Mouse (Mus musculus) liver, embryonic 14.5 days (tissue): ENCODE data around the gene Tmed4. TPM values are rescaled to one million over a fixed set of nuclear protein-coding genes. Genes with fewer than 3 reads are reported as not detected.

Experiments
- ATAC-seq: fragments of 200-750 bp; cut with Nextera tagmentation; 2 replicates; pipeline ENCODE4 v1.8.0; 2017; ENCODE audit warnings: moderate number of reproducible peaks, mild to moderate bottlenecking, moderate library complexity; ENCODE audit not compliant: insufficient read depth
- DNase-seq, 3 experiments: peaks; one replicate each; pipeline ENCODE4 v3.0.0-alpha.2; 2012 to 2013; ENCODE audit warnings: low read depth in 3 of 3, low spot score in 3 of 3
- H3K27ac ChIP-seq: fragments of 300-500 bp; sonication (generic); 2 replicates; pipeline ENCODE4 v1.5.1; 2014; ENCODE audit warnings: moderate library complexity, mild to moderate bottlenecking, control low read depth, inconsistent platforms
- H3K27me3 ChIP-seq: fragments of 300-500 bp; sonication (generic); 2 replicates; pipeline ENCODE4 v1.6.1; 2014; ENCODE audit warnings: mild to moderate bottlenecking, low read length, moderate library complexity; ENCODE audit not compliant: control insufficient read depth, insufficient read depth
- H3K36me3 ChIP-seq: fragments of 300-500 bp; sonication (generic); replicated peaks from 2 replicates; pipeline ENCODE4 v1.6.1; 2014; ENCODE audit warnings: low read depth; ENCODE audit not compliant: control insufficient read depth, insufficient read depth
- H3K4me1 ChIP-seq, 2 experiments: fragments of 200-500 bp in 1 of 2; fragments of 300-500 bp in 1 of 2; sonication (generic) in 1 of 2; replicated peaks; 2 replicates each; pipeline ENCODE4 v1.6.1; 2012 to 2014; ENCODE audit warnings: antibody characterized with exemption in 1 of 2, inconsistent platforms in 1 of 2, low read length in 1 of 2; ENCODE audit not compliant: control insufficient read depth in 2 of 2, insufficient read depth in 2 of 2
- H3K4me2 ChIP-seq: fragments of 300-500 bp; sonication (generic); 2 replicates; pipeline ENCODE4 v1.6.1; 2014; ENCODE audit warnings: low read depth, mild to moderate bottlenecking, control low read depth, moderate library complexity
- H3K4me3 ChIP-seq, 2 experiments: fragments of 200-500 bp in 1 of 2; fragments of 300-500 bp in 1 of 2; sonication (generic) in 1 of 2; 2 replicates each; pipeline ENCODE4 v1.5.1; 2012 to 2014; ENCODE audit warnings: low read depth in 2 of 2, low read length in 2 of 2, mild to moderate bottlenecking in 2 of 2, control low read depth in 1 of 2, inconsistent platforms in 1 of 2, moderate library complexity in 1 of 2; ENCODE audit not compliant: insufficient read depth in 1 of 2
- H3K9ac ChIP-seq: fragments of 300-500 bp; sonication (generic); replicated peaks from 2 replicates; pipeline ENCODE4 v1.6.1; 2014; ENCODE audit warnings: mild to moderate bottlenecking, control low read depth, moderate library complexity
- H3K9me3 ChIP-seq: fragments of 300-500 bp; sonication (generic); 2 replicates; pipeline ENCODE4 v1.6.1; 2016; ENCODE audit warnings: low read length, mixed read lengths; ENCODE audit not compliant: control insufficient read depth
- CTCF ChIP-seq: IDR thresholded peaks from 2 replicates; pipeline ENCODE4 v1.5.1; 2016; ENCODE audit warnings: antibody characterized with exemption, low read depth, control low read depth
- EP300 ChIP-seq: IDR thresholded peaks from 2 replicates; pipeline ENCODE4 v1.6.1; 2016; ENCODE audit warnings: antibody characterized with exemption, low read depth
- WGBS: fragments of 180-500 bp; shearing (Covaris S2); extraction: QIAGEN DNeasy Blood & Tissue Kit; methylation state at CpG from one replicate; pipeline ENCODE4 v1.1.7; 2014; ENCODE audit not compliant: insufficient replicate concordance; 5-methylcytosine and 5-hydroxymethylcytosine counted together
- polyA plus RNA-seq, 2 experiments: library from polyadenylated mRNA; depleted of rRNA in 1 of 2; stranded (reverse) in 1 of 2; unstranded in 1 of 2; fragments of >200 nt; fragmentation: Nextera tagmentation in 1 of 2; extraction: Ambion mirVana in 1 of 2; gene quantifications; 2 replicates each; pipeline versions ENCODE4 v1.2.1 to v1.2.3; 2012 to 2014

The Tmed4 gene
- polyA plus RNA-seq, 2 experiments: 28.3 to 37.4 TPM

DNA sequence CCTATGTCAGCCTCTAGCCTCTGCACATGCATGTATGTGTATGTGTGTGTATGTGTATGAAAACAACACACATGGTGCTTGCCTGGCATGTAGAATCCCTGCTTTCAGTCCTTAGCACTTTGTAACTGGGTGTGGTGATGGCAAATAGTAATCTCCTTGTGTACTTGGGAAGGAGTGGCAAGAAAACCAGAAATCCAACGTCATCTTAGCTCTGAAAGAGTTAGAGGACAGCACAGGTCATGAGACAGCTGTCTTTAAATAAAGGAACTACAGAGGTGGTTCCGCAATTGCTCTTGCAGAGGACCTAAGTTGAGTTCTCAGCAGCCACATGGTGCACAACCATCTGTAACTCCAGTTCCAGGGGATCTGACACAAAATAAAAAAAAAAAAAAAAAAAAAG, 24.8 kb upstream of the Tmed4 start:
- H3K4me2 ChIP-seq: no peak overlapping the region
- no peak for TF ChIP-seq CTCF
- TF ChIP-seq EP300: no peak
- H3K36me3 ChIP-seq: peaks cover 65% of the 10 kb centered on the region
- no peaks in the 10 kb centered on the region for H3K9me3 ChIP-seq
- H3K27ac ChIP-seq: no peak overlapping the region
- ATAC-seq (no peak), DNase-seq (no peak)
- no peaks in the 10 kb centered on the region for H3K27me3 ChIP-seq
- peaks cover 17 to 20% of the 10 kb centered on the region in 2 experiments for H3K4me1 ChIP-seq
- H3K4me3 ChIP-seq: no peak overlapping the region
- 74% methylated on average over 2 of the region's 2 CpGs for WGBS
- H3K9ac ChIP-seq: no peak overlapping the region

DNA sequence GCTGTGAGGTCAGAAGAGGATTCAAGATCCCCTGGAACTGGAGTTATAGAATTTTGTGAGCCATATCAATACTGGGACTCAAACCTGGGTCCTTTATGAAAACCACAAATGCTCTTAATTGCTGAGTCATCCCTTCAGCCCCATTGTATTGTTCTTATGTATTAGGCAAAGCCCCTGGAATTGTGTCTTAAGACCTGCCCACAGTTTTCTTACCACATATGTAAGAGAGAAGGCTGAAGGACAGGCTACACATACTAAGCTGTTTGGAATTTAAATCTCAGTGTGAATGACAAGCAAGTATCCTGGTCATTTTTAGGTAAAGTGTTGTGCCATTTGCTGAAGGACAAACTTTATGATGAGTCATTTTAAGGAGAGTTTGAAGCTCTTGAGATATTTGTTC, 21.4 kb upstream of the Tmed4 start:
- no peaks in the 10 kb centered on the region for H3K27me3 ChIP-seq
- peak overlapping the region; percentile 93 for H3K27ac ChIP-seq
- no peaks in the 10 kb centered on the region for H3K9me3 ChIP-seq
- TF ChIP-seq CTCF (no peak), EP300 (no peak)
- no peak for ATAC-seq
- H3K4me1 ChIP-seq: peaks cover 36 to 42% of the 10 kb centered on the region in 2 experiments
- H3K36me3 ChIP-seq: peaks cover 46% of the 10 kb centered on the region
- no peak for DNase-seq
- H3K4me3 ChIP-seq: no peak overlapping the region
- H3K4me2 ChIP-seq: peak overlapping the region; percentile 98
- H3K9ac ChIP-seq: peak overlapping the region; percentile 39; the same call in 1 of the 2 replicates

DNA sequence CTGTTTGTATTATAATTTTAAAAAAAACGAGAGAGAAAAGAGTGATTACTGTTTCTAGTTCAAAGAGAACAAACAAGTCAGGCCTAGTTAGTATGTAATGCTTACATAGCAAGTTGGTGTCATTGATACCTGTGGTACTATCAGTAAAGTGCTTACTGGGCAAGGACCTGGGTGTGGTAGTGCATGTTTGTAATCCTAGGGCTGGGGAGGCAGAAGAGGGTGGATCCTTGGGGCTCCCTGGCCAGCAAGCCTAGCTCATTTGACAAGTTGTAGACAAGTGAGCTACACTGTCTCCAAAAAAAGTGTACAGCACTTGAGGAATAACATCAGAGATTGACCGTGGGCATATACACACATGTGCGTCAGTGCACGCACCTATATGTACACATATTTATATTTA, 20.0 kb upstream of the Tmed4 start:
- WGBS: 56% methylated on average over 4 of the region's 4 CpGs
- no peaks in the 10 kb centered on the region for H3K27me3 ChIP-seq
- peak overlapping the region; percentile 93 for H3K27ac ChIP-seq
- H3K36me3 ChIP-seq: peaks cover 31% of the 10 kb centered on the region
- H3K9me3 ChIP-seq: no peaks in the 10 kb centered on the region
- peak overlapping the region; percentile 98 for H3K4me2 ChIP-seq
- DNase-seq (peak; percentile 72 to 77 (median 76)), ATAC-seq (peak; percentile 69)
- no peak for TF ChIP-seq CTCF
- peak; percentile 34; the same call in 1 of the 2 replicates for TF ChIP-seq EP300
- H3K4me1 ChIP-seq: peaks cover 40 to 46% of the 10 kb centered on the region in 2 experiments
- H3K9ac ChIP-seq: peak overlapping the region; percentile 39
- H3K4me3 ChIP-seq: peak overlapping the region in 1 of 2 experiments; percentile 82; a peak in 3 of 4 replicates

DNA sequence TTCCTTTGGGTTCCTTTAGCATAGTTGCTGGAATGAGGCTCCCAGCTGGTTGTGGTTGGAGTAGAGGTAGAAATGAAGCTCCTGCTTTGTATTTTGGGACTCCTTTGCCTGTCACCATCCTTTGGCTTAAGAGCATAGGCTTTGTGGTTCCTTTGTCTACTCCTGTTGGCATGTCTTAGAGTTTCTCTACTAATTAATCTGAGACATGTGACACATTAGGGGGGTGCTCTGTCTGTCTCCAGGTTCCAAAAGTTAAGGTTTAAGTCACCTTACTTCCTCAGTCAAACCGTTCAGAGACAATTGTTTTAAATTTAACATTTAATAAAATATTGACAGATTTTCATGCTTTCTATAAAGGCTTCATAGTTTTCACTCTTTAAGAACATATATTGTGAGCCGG, 18.9 kb upstream of the Tmed4 start:
- DNase-seq (no peak), ATAC-seq (no peak)
- Histone ChIP-seq H3K9me3 (no peaks in the 10 kb centered on the region), H3K4me1 (peaks cover 40 to 46% of the 10 kb centered on the region in 2 experiments), H3K9ac (peak overlapping the region; percentile 92), H3K4me2 (peak overlapping the region; percentile 98), H3K36me3 (peaks cover 21% of the 10 kb centered on the region), H3K27ac (peak overlapping the region; percentile 93), H3K4me3 (peak overlapping the region in 1 of 2 experiments; percentile 82; a peak in 2 of 4 replicates), H3K27me3 (no peaks in the 10 kb centered on the region)
- WGBS: 76% methylated on average over 2 of the region's 2 CpGs
- TF ChIP-seq EP300 (no peak), CTCF (no peak)

DNA sequence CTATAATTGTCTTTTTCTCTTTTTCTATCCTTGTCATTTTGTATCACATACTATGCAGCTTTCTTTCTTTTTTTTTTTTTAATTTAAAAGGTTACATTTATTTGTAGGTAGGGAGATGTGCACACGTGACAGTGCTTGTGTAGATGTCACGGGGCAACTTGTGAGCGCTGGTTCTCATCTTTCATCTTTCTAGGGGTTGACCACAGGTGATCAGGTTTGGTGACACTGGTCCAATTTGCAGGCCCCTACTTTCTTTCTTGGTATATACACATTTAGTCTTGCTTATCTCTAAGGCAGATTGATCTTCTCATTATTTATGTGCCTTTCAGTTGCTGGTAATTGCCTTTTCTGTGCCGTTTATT, 18.3 kb upstream of the Tmed4 start:
- Histone ChIP-seq H3K36me3 (peaks cover 15% of the 10 kb centered on the region), H3K4me3 (peak overlapping the region; percentile 79 to 82)

More for the DNA sequence above, 18.3 kb upstream of the Tmed4 start:
- Histone ChIP-seq H3K4me2 (peak overlapping the region; percentile 98), H3K27ac (peak overlapping the region; percentile 93), H3K4me1 (peaks cover 40 to 46% of the 10 kb centered on the region in 2 experiments), H3K27me3 (no peaks in the 10 kb centered on the region), H3K9me3 (no peaks in the 10 kb centered on the region), H3K9ac (peak overlapping the region; percentile 92)
- ATAC-seq (no peak), DNase-seq (no peak)
- TF ChIP-seq EP300 (no peak), CTCF (no peak)
- WGBS: 82% methylated on average over 4 of the region's 4 CpGs
